Mouse (Mus musculus): ENCODE results near the gene Ankrd35. TPM values are rescaled to one million over a fixed set of nuclear protein-coding genes. Genes with fewer than 3 reads are reported as not detected.

Gene Ankrd35
- polyA plus RNA-seq, 1 experiment: 15.5 TPM

DNA sequence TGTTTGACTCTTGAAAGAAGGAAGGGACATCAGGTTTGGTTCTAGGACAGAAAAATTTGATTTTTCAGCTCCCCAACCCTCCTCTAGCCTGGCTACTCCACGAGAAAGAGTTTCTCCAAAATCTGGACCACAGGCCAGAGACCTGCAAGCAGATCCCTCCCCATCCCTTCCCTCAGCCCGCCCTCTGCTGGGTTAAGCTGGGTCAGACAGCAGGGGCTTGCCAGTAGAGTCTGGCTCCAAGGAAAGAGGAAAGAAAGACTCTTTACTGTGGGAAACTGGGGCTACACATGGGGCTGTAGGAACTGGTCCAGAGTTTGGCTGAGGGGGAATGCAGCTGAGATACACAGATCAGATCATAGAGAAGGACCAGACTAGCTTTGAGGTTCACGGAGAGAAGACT lies 22.6 kb downstream of the Ankrd35 start:
- Histone ChIP-seq H3K4me1 (ENCODE audit: control insufficient read depth, insufficient read depth, low read length) (no peaks in the 10 kb centered on the region), H3K4me3 (replicated peaks; ENCODE audit: control insufficient read depth, low read depth, low read length) (no peak overlapping the region), H3K27ac (ENCODE audit: control insufficient read depth, insufficient read depth, low read depth, low read length, poor library complexity) (no peak overlapping the region)
- 31% methylated on average over 3 of the region's 3 CpGs for WGBS
- TF ChIP-seq POLR2A (IDR thresholded peaks at IDR 0.05; ENCODE audit: borderline replicate concordance, control insufficient read depth, low read depth, low read length) (no peak), CTCF (IDR thresholded peaks at IDR 0.05; ENCODE audit: control insufficient read depth, insufficient read depth, low read length) (no peak)

DNA sequence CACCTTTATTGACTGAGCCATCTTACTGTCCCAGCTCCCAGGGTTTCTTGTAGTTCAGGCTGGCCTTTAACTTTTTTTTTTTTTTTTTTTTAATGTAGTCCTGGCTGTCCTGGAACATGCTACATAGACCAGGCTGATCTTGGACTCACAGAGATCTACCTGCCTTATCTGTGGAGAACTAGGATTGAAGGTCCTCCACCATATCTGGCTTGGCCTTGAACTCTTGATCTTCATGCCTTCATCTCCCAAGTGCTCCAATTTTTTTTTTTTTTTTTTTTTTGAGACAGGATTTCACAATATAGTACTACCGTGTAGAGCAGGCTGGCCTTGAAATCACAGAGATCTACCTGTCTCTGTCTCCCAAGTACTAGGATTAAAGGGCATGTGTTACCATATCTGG lies 23.6 kb downstream of the Ankrd35 start:
- H3K4me1 ChIP-seq (ENCODE audit: control insufficient read depth, insufficient read depth, low read length): no peaks in the 10 kb centered on the region; the same call in 1 of the 2 replicates
- H3K27ac ChIP-seq (ENCODE audit: control insufficient read depth, insufficient read depth, low read depth, low read length, poor library complexity): no peak overlapping the region
- no peak overlapping the region for H3K4me3 ChIP-seq (replicated peaks; ENCODE audit: control insufficient read depth, low read depth, low read length)
- 42% methylated on average over 1 of the region's 1 CpGs for WGBS
- TF ChIP-seq POLR2A (IDR thresholded peaks at IDR 0.05; ENCODE audit: borderline replicate concordance, control insufficient read depth, low read depth, low read length): no peak
- no peak for TF ChIP-seq CTCF (IDR thresholded peaks at IDR 0.05; ENCODE audit: control insufficient read depth, insufficient read depth, low read length)

- WGBS: 1% methylated on average over 35 of the region's 35 CpGs
- no peaks in the 10 kb centered on the region; the same call in 1 of the 2 replicates for H3K4me1 ChIP-seq (ENCODE audit: control insufficient read depth, insufficient read depth, low read length)
- H3K27ac ChIP-seq (ENCODE audit: control insufficient read depth, insufficient read depth, low read depth, low read length, poor library complexity): peak within 1 kb of the TSS; percentile 99
Measured at GRCm38 (mm10) chr3:96696198-96696765, 26.4 kb downstream of the Ankrd35 start, which contains the start of gene Pias3. Pias3 (plus strand) TSS chr3:96696384.

DNA sequence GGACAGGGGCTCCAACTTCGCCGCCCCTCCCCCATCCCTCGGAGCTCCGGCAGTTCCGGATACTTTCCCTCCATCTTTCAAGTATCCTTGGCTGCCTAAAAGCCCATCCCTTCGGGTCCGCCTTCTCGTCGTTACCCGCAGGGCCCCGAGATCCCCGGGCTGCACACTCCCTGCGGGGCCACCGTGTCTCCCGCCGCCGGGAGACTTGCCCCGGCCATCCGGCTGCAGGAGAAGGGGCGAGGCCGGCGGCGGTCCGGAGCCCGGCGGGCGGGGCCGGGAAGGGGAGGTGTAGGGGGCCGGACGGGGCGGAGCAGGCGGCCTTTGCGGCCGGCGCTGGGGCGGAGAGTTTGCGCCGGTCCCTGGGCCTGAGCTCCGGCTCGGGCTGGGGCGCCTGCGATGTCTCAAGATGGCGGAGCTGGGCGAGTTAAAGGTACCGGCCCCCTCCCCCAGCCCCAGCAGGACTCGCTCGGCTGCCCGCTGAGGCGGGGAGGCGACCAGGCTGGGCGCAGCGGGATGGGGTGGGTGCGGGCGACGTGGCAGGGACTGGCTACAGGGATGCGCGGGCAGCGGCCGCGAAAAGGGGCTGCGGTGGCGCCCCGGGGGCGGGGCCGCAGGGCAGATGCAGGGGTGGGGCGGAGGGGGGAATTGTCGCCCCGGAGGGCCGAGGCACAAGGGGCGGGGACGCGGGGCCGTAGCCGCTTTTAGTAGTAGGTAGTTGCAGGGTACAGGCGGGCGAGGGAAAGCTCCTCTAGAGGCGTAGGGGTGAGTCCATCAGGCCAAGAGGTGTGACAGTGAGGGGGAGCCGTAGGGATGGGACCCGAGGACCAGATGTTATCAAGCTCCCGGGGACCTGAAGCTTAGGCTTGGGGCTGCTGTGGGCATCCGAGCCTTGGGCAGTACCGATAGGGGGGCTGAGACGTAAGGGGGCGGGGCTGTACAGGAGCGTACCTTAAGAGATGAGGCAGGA lies 27.1 kb downstream of the Ankrd35 start:
- TF ChIP-seq POLR2A (IDR thresholded peaks at IDR 0.05; ENCODE audit: borderline replicate concordance, control insufficient read depth, low read depth, low read length) (0 out of 2 replicates have a peak, but pooled peaks have one; percentile 24), CTCF (IDR thresholded peaks at IDR 0.05; ENCODE audit: control insufficient read depth, insufficient read depth, low read length) (no peak)
- Histone ChIP-seq H3K27ac (ENCODE audit: control insufficient read depth, insufficient read depth, low read depth, low read length, poor library complexity) (peak overlapping the region; percentile 99), H3K4me1 (ENCODE audit: control insufficient read depth, insufficient read depth, low read length) (no peaks in the 10 kb centered on the region; the same call in 1 of the 2 replicates), H3K4me3 (replicated peaks; ENCODE audit: control insufficient read depth, low read depth, low read length) (peak overlapping the region; percentile 90)
- WGBS: under 1% methylated on average over 83 of the region's 85 CpGs

More at GRCm38 (mm10) chr3:96696198-96696765, 26.4 kb downstream of the Ankrd35 start, which contains the start of gene Pias3:
- TF ChIP-seq CTCF (IDR thresholded peaks at IDR 0.05; ENCODE audit: control insufficient read depth, insufficient read depth, low read length): no peak
- peak; percentile 64; the same call in 1 of the 2 replicates for TF ChIP-seq POLR2A (IDR thresholded peaks at IDR 0.05; ENCODE audit: borderline replicate concordance, control insufficient read depth, low read depth, low read length)
- peak within 1 kb of the TSS; percentile 90 for H3K4me3 ChIP-seq (replicated peaks; ENCODE audit: control insufficient read depth, low read depth, low read length)

DNA sequence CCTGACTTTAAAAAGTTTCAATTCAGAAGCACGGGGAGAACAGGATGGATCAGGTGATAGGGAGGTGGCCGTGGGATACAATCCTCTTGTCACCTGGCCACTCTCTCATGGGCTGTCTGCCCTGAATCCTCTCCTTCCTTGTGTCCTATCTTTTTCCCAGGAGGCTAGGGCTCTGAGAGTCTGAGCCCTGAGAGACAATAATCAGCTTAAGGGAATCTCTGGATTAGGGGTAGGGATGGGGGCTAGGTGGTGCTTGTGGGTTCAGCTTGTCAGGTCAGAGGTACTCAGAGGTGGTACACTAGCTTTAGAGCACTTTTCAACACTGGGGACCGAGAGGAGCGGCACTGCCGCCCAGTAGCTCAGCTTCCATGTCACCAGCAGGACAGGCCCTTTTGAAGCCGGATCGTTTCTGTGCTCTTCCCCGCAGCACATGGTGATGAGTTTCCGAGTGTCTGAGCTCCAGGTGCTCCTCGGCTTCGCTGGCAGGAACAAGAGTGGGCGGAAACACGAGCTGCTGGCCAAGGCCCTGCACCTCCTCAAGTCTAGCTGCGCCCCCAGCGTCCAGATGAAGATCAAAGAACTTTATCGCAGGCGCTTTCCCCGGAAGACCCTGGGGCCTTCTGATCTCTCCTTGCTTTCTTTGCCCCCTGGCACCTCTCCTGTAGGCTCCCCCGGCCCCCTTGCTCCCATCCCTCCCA lies 29.2 kb downstream of the Ankrd35 start:
- no peak overlapping the region for H3K27ac ChIP-seq (ENCODE audit: control insufficient read depth, insufficient read depth, low read depth, low read length, poor library complexity)
- WGBS: 90% methylated on average over 19 of the region's 19 CpGs
- no peaks in the 10 kb centered on the region; the same call in 1 of the 2 replicates for H3K4me1 ChIP-seq (ENCODE audit: control insufficient read depth, insufficient read depth, low read length)
- TF ChIP-seq CTCF (IDR thresholded peaks at IDR 0.05; ENCODE audit: control insufficient read depth, insufficient read depth, low read length): no peak
- TF ChIP-seq POLR2A (IDR thresholded peaks at IDR 0.05; ENCODE audit: borderline replicate concordance, control insufficient read depth, low read depth, low read length): no peak
- no peak overlapping the region for H3K4me3 ChIP-seq (replicated peaks; ENCODE audit: control insufficient read depth, low read depth, low read length)

- 63% methylated on average over 7 of the region's 7 CpGs for WGBS
- Histone ChIP-seq H3K4me1 (ENCODE audit: control insufficient read depth, insufficient read depth, low read length) (no peaks in the 10 kb centered on the region; the same call in 1 of the 2 replicates), H3K4me3 (replicated peaks; ENCODE audit: control insufficient read depth, low read depth, low read length) (no peak overlapping the region), H3K27ac (ENCODE audit: control insufficient read depth, insufficient read depth, low read depth, low read length, poor library complexity) (no peak overlapping the region)
- TF ChIP-seq POLR2A (IDR thresholded peaks at IDR 0.05; ENCODE audit: borderline replicate concordance, control insufficient read depth, low read depth, low read length) (no peak), CTCF (IDR thresholded peaks at IDR 0.05; ENCODE audit: control insufficient read depth, insufficient read depth, low read length) (no peak)
Measured at GRCm38 (mm10) chr3:96700376-96700775, 30.4 kb downstream of the Ankrd35 start.

- no peak for TF ChIP-seq POLR2A (IDR thresholded peaks at IDR 0.05; ENCODE audit: borderline replicate concordance, control insufficient read depth, low read depth, low read length)
- TF ChIP-seq CTCF (IDR thresholded peaks at IDR 0.05; ENCODE audit: control insufficient read depth, insufficient read depth, low read length): no peak
- no peaks in the 10 kb centered on the region; the same call in 1 of the 2 replicates for H3K4me1 ChIP-seq (ENCODE audit: control insufficient read depth, insufficient read depth, low read length)
Measured at GRCm38 (mm10) chr3:96701003-96701402, 31.1 kb downstream of the Ankrd35 start.

More at GRCm38 (mm10) chr3:96701003-96701402, 31.1 kb downstream of the Ankrd35 start:
- H3K4me3 ChIP-seq (replicated peaks; ENCODE audit: control insufficient read depth, low read depth, low read length): no peak overlapping the region
- WGBS: 94% methylated on average over 4 of the region's 4 CpGs
- H3K27ac ChIP-seq (ENCODE audit: control insufficient read depth, insufficient read depth, low read depth, low read length, poor library complexity): no peak overlapping the region

Measured in bone marrow, adult 2 months (tissue).